Mouse (Mus musculus) brain, embryonic 14.5 days (tissue): ENCODE data around the gene Slc17a1.

Experiments
- CTCF ChIP-seq: fragments of 200-500 bp; IDR thresholded peaks from 2 replicates; pipeline ENCODE4 v1.5.1; 2012; ENCODE audit warnings: inconsistent platforms, mild to moderate bottlenecking, moderate library complexity, borderline replicate concordance; ENCODE audit not compliant: insufficient read depth, insufficient read length; ENCODE audit errors: extremely low read depth
- POLR2A ChIP-seq: fragments of 200-500 bp; IDR thresholded peaks from 2 replicates; pipeline ENCODE4 v1.6.1; 2012; ENCODE audit warnings: mild to moderate bottlenecking, inconsistent platforms, borderline replicate concordance; ENCODE audit not compliant: poor library complexity, insufficient read depth, insufficient read length, severe bottlenecking; ENCODE audit errors: extremely low read depth

DNA sequence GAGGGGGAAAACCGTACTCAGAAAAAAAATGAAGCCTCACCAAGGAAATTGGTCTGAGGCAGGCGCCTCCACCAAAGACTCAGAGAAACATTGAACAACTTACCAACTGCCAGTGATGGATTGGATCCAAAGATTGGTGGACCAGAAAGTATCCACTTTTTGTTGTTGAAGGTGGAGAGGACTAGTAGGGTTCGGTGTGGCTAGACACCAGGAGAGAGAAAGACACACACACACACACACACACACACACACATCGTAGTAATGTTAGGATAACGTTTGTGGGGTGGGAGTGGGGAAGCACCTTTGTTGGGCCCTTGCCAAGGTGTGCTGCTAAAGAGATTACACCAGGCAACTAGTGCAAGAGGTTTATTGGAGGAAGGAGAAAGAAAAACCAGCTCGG, 550 bp upstream of the Slc17a1 start:
- no peak for TF ChIP-seq CTCF
- no peak for TF ChIP-seq POLR2A
